Mouse (Mus musculus): ENCODE results near the gene Card14. TPM values are rescaled to one million over a fixed set of nuclear protein-coding genes. Genes with fewer than 3 reads are reported as not detected.
"Not testable (repeated sequence)": the region's sequence is repeated elsewhere in the genome, so short reads cannot be mapped to it uniquely, and the experiment has no call there.

Card14 gene
- 0.15 and 0.32 TPM in 2 replicates for polyA plus RNA-seq (2012; rRNA removed)

- DNase-seq (ENCODE audit: extremely low spot score in 1 of 2, low spot score in 1 of 2) = no peak
Observed at GRCm38 (mm10) chr11:119307658-119307867, at the start of gene Card14. TSS of gene Card14 (plus strand) at chr11:119307768.

GRCm38 (mm10) chr11:119258216-119258571 is 49.4 kb upstream of the Card14 start:
- DNase-seq (ENCODE audit: extremely low spot score in 1 of 2, low spot score in 1 of 2) = no peak

- peak; percentile 41 to 71 for DNase-seq (ENCODE audit: extremely low spot score in 1 of 2, low spot score in 1 of 2)
Observed at GRCm38 (mm10) chr11:119258572-119259322, 48.8 kb upstream of the Card14 start.

- DNase-seq (ENCODE audit: extremely low spot score in 1 of 2, low spot score in 1 of 2) = no peak
Observed at GRCm38 (mm10) chr11:119259977-119260376, 47.6 kb upstream of the Card14 start.

- DNase-seq (ENCODE audit: extremely low spot score in 1 of 2, low spot score in 1 of 2) = no peak
Observed at GRCm38 (mm10) chr11:119264413-119264812, 43.2 kb upstream of the Card14 start.

- DNase-seq (ENCODE audit: extremely low spot score in 1 of 2, low spot score in 1 of 2) = no peak
Observed at GRCm38 (mm10) chr11:119265811-119266210, 41.8 kb upstream of the Card14 start.

GRCm38 (mm10) chr11:119267241-119267674 is 40.3 kb upstream of the Card14 start:
- peak in 1 of 2 experiments; percentile 25 for DNase-seq (ENCODE audit: extremely low spot score in 1 of 2, low spot score in 1 of 2)

- DNase-seq (ENCODE audit: extremely low spot score in 1 of 2, low spot score in 1 of 2) = peak; percentile 93 to 98
Observed at GRCm38 (mm10) chr11:119267768-119268556, 39.6 kb upstream of the Card14 start, which contains the start of gene Gaa. TSS of gene Gaa (plus strand) at chr11:119267887.

GRCm38 (mm10) chr11:119268557-119269195 is 38.9 kb upstream of the Card14 start:
- peak; percentile 69 to 77 for DNase-seq (ENCODE audit: extremely low spot score in 1 of 2, low spot score in 1 of 2)

GRCm38 (mm10) chr11:119272492-119272891 is 35.1 kb upstream of the Card14 start:
- DNase-seq (ENCODE audit: extremely low spot score in 1 of 2, low spot score in 1 of 2) = not testable (repeated sequence)

GRCm38 (mm10) chr11:119273186-119273930 is 34.2 kb upstream of the Card14 start:
- DNase-seq (ENCODE audit: extremely low spot score in 1 of 2, low spot score in 1 of 2) = no peak

GRCm38 (mm10) chr11:119281030-119281429 is 26.5 kb upstream of the Card14 start:
- no peak for DNase-seq (ENCODE audit: extremely low spot score in 1 of 2, low spot score in 1 of 2)

GRCm38 (mm10) chr11:119285791-119286527 is 21.6 kb upstream of the Card14 start:
- no peak for DNase-seq (ENCODE audit: extremely low spot score in 1 of 2, low spot score in 1 of 2)

GRCm38 (mm10) chr11:119287207-119287992 is 20.2 kb upstream of the Card14 start:
- DNase-seq (ENCODE audit: extremely low spot score in 1 of 2, low spot score in 1 of 2) = peak in 1 of 2 experiments; percentile 37

GRCm38 (mm10) chr11:119292861-119293260 is 14.7 kb upstream of the Card14 start:
- not testable (repeated sequence) for DNase-seq (ENCODE audit: extremely low spot score in 1 of 2, low spot score in 1 of 2)

GRCm38 (mm10) chr11:119297996-119298395 is 9.6 kb upstream of the Card14 start:
- DNase-seq (ENCODE audit: extremely low spot score in 1 of 2, low spot score in 1 of 2) = no peak

- no peak for DNase-seq (ENCODE audit: extremely low spot score in 1 of 2, low spot score in 1 of 2)
Observed at GRCm38 (mm10) chr11:119298917-119299316, 8.7 kb upstream of the Card14 start.

GRCm38 (mm10) chr11:119299391-119300245 is 8.0 kb upstream of the Card14 start, which contains the start of gene Eif4a3:
TSS of gene Eif4a3 (minus strand) at chr11:119300089.
- DNase-seq (ENCODE audit: extremely low spot score in 1 of 2, low spot score in 1 of 2) = peak; percentile 72 to 95

All from frontal cortex, adult 2 months (tissue).